Comparison of ENCODE assay signal across 21 mouse cellular contexts in genomic region chr10:87872854-87873253, GRCm38 (mm10). TPM values are rescaled to one million over a fixed set of nuclear protein-coding genes. Genes with fewer than 3 reads are reported as not detected.
DNase-seq lines count a peak whose midpoint lies in the region; ATAC-seq and TF ChIP-seq lines count a peak whose summit lies in the region.
"Had no signal": no experiment of that assay in that cellular context is flagged by ENCODE, and none has a peak within 500 bp of the region (broad histone marks: within the 10 kb centered on the region; RNA-seq: fewer than 3 reads in every experiment).

No protein-coding gene starts in this region.

- peaks cover 7% of the 10 kb centered on the region for H3K4me1 ChIP-seq in heart, embryonic 16.5 days (ENCODE audit: control insufficient read depth, insufficient read depth, low read length)
- H3K4me1 ChIP-seq in kidney, embryonic 16.5 days (ENCODE audit: insufficient read depth, low read length) = peaks cover 16% of the 10 kb centered on the region; the same call in 1 of the 2 replicates
- H3K4me1 ChIP-seq in midbrain, postnatal 0 days (ENCODE audit: insufficient read depth, low read length) = no peaks in the 10 kb centered on the region
- no peaks in the 10 kb centered on the region for H3K4me1 ChIP-seq in midbrain, embryonic 16.5 days (ENCODE audit: control insufficient read depth, insufficient read depth, low read length)

- intact Hi-C loops in heart, postnatal 25 days (cut with DNase I) = no loop called here

- TF ChIP-seq CTCF in midbrain, postnatal 0 days (IDR thresholded peaks at IDR 0.05) = no peak

- peaks cover 6% of the 10 kb centered on the region; the same call in 1 of the 2 replicates for H3K36me3 ChIP-seq in heart, embryonic 16.5 days (ENCODE audit: control insufficient read depth, insufficient read depth)
- H3K36me3 ChIP-seq in kidney, embryonic 16.5 days (ENCODE audit: insufficient read depth, low read length) = no peaks in the 10 kb centered on the region
- H3K36me3 ChIP-seq in midbrain, postnatal 0 days (ENCODE audit: insufficient read depth, low read length) = no peaks in the 10 kb centered on the region
- H3K36me3 ChIP-seq in midbrain, embryonic 16.5 days (ENCODE audit: control insufficient read depth, insufficient read depth, low read length) = no peaks in the 10 kb centered on the region
- H3K36me3 ChIP-seq: forebrain, embryonic 10.5 days; hindbrain, embryonic 10.5 days; midbrain, embryonic 15.5 days had no signal

- no peak overlapping the region for H3K9ac ChIP-seq in heart, embryonic 16.5 days (ENCODE audit: low read length)
- no peak overlapping the region for H3K9ac ChIP-seq in kidney, embryonic 16.5 days (replicated peaks; ENCODE audit: low read length)
- H3K9ac ChIP-seq in midbrain, postnatal 0 days (replicated peaks; ENCODE audit: low read length, poor library complexity, severe bottlenecking) = no peak overlapping the region
- H3K9ac ChIP-seq in midbrain, embryonic 16.5 days (ENCODE audit: low read depth, low read length) = no peak overlapping the region
- H3K9ac ChIP-seq: midbrain, embryonic 15.5 days had no signal

- H3K4me3 ChIP-seq in heart, embryonic 16.5 days (ENCODE audit: low read length) = no peak overlapping the region
- no peak overlapping the region for H3K4me3 ChIP-seq in kidney, embryonic 16.5 days (ENCODE audit: low read length)
- no peak overlapping the region for H3K4me3 ChIP-seq in midbrain, postnatal 0 days (ENCODE audit: low read depth, low read length)
- H3K4me3 ChIP-seq in midbrain, embryonic 16.5 days (ENCODE audit: low read depth, low read length) = no peak overlapping the region
- H3K4me3 ChIP-seq: forebrain, embryonic 10.5 days; hindbrain, embryonic 10.5 days; left cerebral cortex, adult 2 months; midbrain, embryonic 15.5 days had no signal

- no peak for ATAC-seq in heart, embryonic 16.5 days (replicated peaks; ENCODE audit: extremely low read depth, insufficient read depth, low FRiP score)
- ATAC-seq in kidney, embryonic 16.5 days (ENCODE audit: low FRiP score, low TSS enrichment) = 0 out of 2 replicates have a peak, but pooled peaks have one; percentile 46
- no peak for ATAC-seq in midbrain, postnatal 0 days (ENCODE audit: low FRiP score)
- ATAC-seq in midbrain, embryonic 16.5 days = no peak
- ATAC-seq: midbrain, embryonic 15.5 days had no signal

- no peaks in the 10 kb centered on the region for H3K27me3 ChIP-seq in heart, embryonic 16.5 days (ENCODE audit: control insufficient read depth, insufficient read depth, low read length)
- peaks cover 8% of the 10 kb centered on the region; the same call in 1 of the 2 replicates for H3K27me3 ChIP-seq in kidney, embryonic 16.5 days (ENCODE audit: insufficient read depth, low read length)
- no peaks in the 10 kb centered on the region for H3K27me3 ChIP-seq in midbrain, postnatal 0 days (ENCODE audit: insufficient read depth, low read length)
- no peaks in the 10 kb centered on the region for H3K27me3 ChIP-seq in midbrain, embryonic 16.5 days (ENCODE audit: control insufficient read depth, insufficient read depth, low read depth, low read length)
- H3K27me3 ChIP-seq: midbrain, embryonic 15.5 days had no signal

- peak overlapping the region; percentile 83 for H3K27ac ChIP-seq in heart, embryonic 16.5 days (ENCODE audit: low read length)
- no peak overlapping the region for H3K27ac ChIP-seq in kidney, embryonic 16.5 days (ENCODE audit: low read length)
- H3K27ac ChIP-seq in midbrain, postnatal 0 days (ENCODE audit: low read depth, low read length) = no peak overlapping the region
- H3K27ac ChIP-seq in midbrain, embryonic 16.5 days (ENCODE audit: low read length) = no peak overlapping the region
- H3K27ac ChIP-seq: forebrain, embryonic 10.5 days; hindbrain, embryonic 10.5 days; left cerebral cortex, adult 2 months had no signal

- DNase-seq in embryo, embryonic 10.5 days (ENCODE audit: low spot score) = peak; percentile 17
- no peak for DNase-seq in embryo, embryonic 9.5 days (ENCODE audit: extremely low spot score)
- no peak for DNase-seq in heart, postnatal 25 days (ENCODE audit: low spot score)
- DNase-seq in kidney, adult 18-20 months = no peak
- peak; percentile 29 for DNase-seq in midbrain, postnatal 0 days (ENCODE audit: low spot score)
- DNase-seq: adrenal gland, adult 2 months; cerebellum, adult 8-10 months; gastrocnemius, postnatal 10 days; heart, adult 18-20 months; layer of hippocampus, adult 9-11 months; left cerebral cortex, postnatal 4 days; right cerebral cortex, postnatal 14 days; thymus, adult 2 months had no signal

- WGBS in heart, embryonic 16.5 days = 54% methylated on average over 5 of the region's 5 CpGs
- WGBS in kidney, embryonic 16.5 days = 42% methylated on average over 5 of the region's 5 CpGs
- WGBS in midbrain, postnatal 0 days = 52% methylated on average over 5 of the region's 5 CpGs
- WGBS in midbrain, embryonic 16.5 days = 50% methylated on average over 5 of the region's 5 CpGs

- H3K4me2 ChIP-seq in heart, embryonic 16.5 days (ENCODE audit: low read depth, low read length) = no peak overlapping the region
- H3K4me2 ChIP-seq in kidney, embryonic 16.5 days (replicated peaks; ENCODE audit: low read depth, low read length) = no peak overlapping the region
- H3K4me2 ChIP-seq in midbrain, postnatal 0 days (ENCODE audit: low read depth, low read length, poor library complexity, severe bottlenecking) = no peak overlapping the region
- no peak overlapping the region for H3K4me2 ChIP-seq in midbrain, embryonic 16.5 days (ENCODE audit: low read length)
- H3K4me2 ChIP-seq: liver, embryonic 11.5 days; midbrain, embryonic 15.5 days had no signal

- no peaks in the 10 kb centered on the region for H3K9me3 ChIP-seq in heart, embryonic 16.5 days (replicated peaks; ENCODE audit: control insufficient read depth, low read length)
- H3K9me3 ChIP-seq in kidney, embryonic 16.5 days (ENCODE audit: low read length) = no peaks in the 10 kb centered on the region
- H3K9me3 ChIP-seq in midbrain, postnatal 0 days (ENCODE audit: low read length) = no peaks in the 10 kb centered on the region
- H3K9me3 ChIP-seq in midbrain, embryonic 16.5 days (replicated peaks; ENCODE audit: control insufficient read depth, low read length, poor library complexity, severe bottlenecking) = no peaks in the 10 kb centered on the region
- H3K9me3 ChIP-seq: forebrain, embryonic 10.5 days; hindbrain, embryonic 10.5 days; midbrain, embryonic 15.5 days had no signal

RNA-seq across cellular contexts. Expression of gene Igf1, which starts 14.8 kb away (rescaled TPM):
- 27.5 and 28.0 TPM in 2 replicates for polyA plus RNA-seq in heart, embryonic 16.5 days (2015; fragmentation: Nextera tagmentation; extraction: Ambion mirVana)
- 10 to 100 TPM; 15.8 to 23.0 TPM for total RNA-seq in heart, postnatal 25 days (2021)
- 30.5 and 32.4 TPM in 2 replicates for polyA plus RNA-seq in kidney, embryonic 16.5 days (2015; fragmentation: Nextera tagmentation; extraction: Ambion mirVana)
- 11.5 and 15.0 TPM in 2 replicates for total RNA-seq in midbrain, postnatal 0 days (2014; rRNA removed)
- 13.1 and 13.3 TPM in 2 replicates for polyA plus RNA-seq in midbrain, postnatal 0 days (2015; fragmentation: Nextera tagmentation; extraction: Ambion mirVana)
- polyA plus RNA-seq in midbrain, embryonic 16.5 days (2015; fragmentation: Nextera tagmentation; extraction: Ambion mirVana) = 8.4 and 11.4 TPM in 2 replicates

Comparison
In these comparisons a context has a peak if more than half of its experiments do, and no peak if none do; other contexts are left out.
1. DNase-seq: peak in embryo, embryonic 10.5 days (single experiment) and midbrain, postnatal 0 days (single experiment); none in embryo, embryonic 9.5 days (single experiment), heart, postnatal 25 days (single experiment) and kidney, adult 18-20 months (single experiment).